Mouse (Mus musculus) limb, embryonic 12.5 days (tissue): ENCODE results near the gene AI597479. TPM values are rescaled to one million over a fixed set of nuclear protein-coding genes. Genes with fewer than 3 reads are reported as not detected.

Experiments
- ATAC-seq: fragments of 200-750 bp; cut with Nextera tagmentation; 2 replicates; pipeline ENCODE4 v1.8.0; 2017; ENCODE audit warnings: low read depth, moderate TSS enrichment; ENCODE audit not compliant: insufficient number of reproducible peaks, insufficient read depth, low FRiP score, low TSS enrichment
- H3K27ac ChIP-seq: fragments of 300-500 bp; sonication (generic); 2 replicates; pipeline ENCODE4 v1.5.1; 2016; ENCODE audit warnings: mild to moderate bottlenecking, moderate library complexity
- H3K27me3 ChIP-seq: fragments of 300-500 bp; sonication (generic); 2 replicates; pipeline ENCODE4 v1.6.1; 2016; ENCODE audit warnings: mild to moderate bottlenecking, moderate library complexity
- H3K36me3 ChIP-seq: fragments of 300-500 bp; sonication (generic); 2 replicates; pipeline ENCODE4 v1.6.1; 2016; ENCODE audit warnings: mild to moderate bottlenecking, moderate library complexity
- H3K4me1 ChIP-seq: fragments of 300-500 bp; sonication (generic); replicated peaks from 2 replicates; pipeline ENCODE4 v1.6.1; 2016
- H3K4me2 ChIP-seq: fragments of 300-500 bp; sonication (generic); 2 replicates; pipeline ENCODE4 v1.6.1; 2016; ENCODE audit warnings: mild to moderate bottlenecking, moderate library complexity
- H3K4me3 ChIP-seq: fragments of 300-500 bp; sonication (generic); replicated peaks from 2 replicates; pipeline ENCODE4 v1.5.1; 2016; ENCODE audit warnings: mild to moderate bottlenecking
- H3K9ac ChIP-seq: fragments of 300-500 bp; sonication (generic); replicated peaks from 2 replicates; pipeline ENCODE4 v1.6.1; 2016; ENCODE audit warnings: mild to moderate bottlenecking, moderate library complexity
- H3K9me3 ChIP-seq: fragments of 300-500 bp; sonication (generic); 2 replicates; pipeline ENCODE4 v1.6.1; 2016; ENCODE audit warnings: mild to moderate bottlenecking, moderate library complexity
- WGBS: fragments of 180-500 bp; shearing (Covaris S2); methylation state at CpG from one replicate; pipeline ENCODE4 v1.1.7; 2016; 5-methylcytosine and 5-hydroxymethylcytosine counted together
- polyA plus RNA-seq: library from polyadenylated mRNA; unstranded; fragments of >200 nt; fragmentation: Nextera tagmentation; extraction: Ambion mirVana; gene quantifications from 2 replicates; pipeline ENCODE4 v1.2.1, GENCODE M21; 2016

Gene AI597479
- polyA plus RNA-seq, 1 experiment from 2014 or later: 38.0 TPM

DNA sequence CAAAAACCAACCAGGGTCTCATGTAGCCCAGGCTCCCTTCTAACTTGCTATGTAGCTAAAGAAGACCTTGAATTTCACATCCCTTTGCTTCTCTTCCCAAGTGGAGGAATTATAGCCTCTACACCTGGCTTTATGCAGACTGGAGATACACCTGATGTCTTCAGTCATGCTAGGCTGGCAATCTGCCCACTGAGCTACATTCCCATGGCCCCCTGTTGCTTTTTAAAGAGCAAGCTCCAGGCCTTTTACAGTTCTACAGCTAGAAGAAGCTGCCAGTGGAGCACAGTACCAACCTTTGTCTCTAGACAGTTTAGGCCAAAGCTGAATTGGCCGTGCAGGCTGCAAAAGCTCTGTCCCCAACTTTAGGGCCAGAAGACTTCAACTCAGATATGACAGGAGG is 8.1 kb upstream of the AI597479 start:
- H3K4me1 ChIP-seq: peaks cover 12% of the 10 kb centered on the region
- H3K27ac ChIP-seq: no peak overlapping the region
- no peaks in the 10 kb centered on the region for H3K9me3 ChIP-seq
- H3K4me3 ChIP-seq: no peak overlapping the region
- H3K27me3 ChIP-seq: 0 out of 2 replicates have a peak, but pooled peaks cover 4% of the 10 kb centered on the region
- no peak for ATAC-seq
- no peak overlapping the region for H3K4me2 ChIP-seq
- WGBS: 83% methylated on average over 1 of the region's 1 CpGs
- no peak overlapping the region for H3K9ac ChIP-seq
- H3K36me3 ChIP-seq: peaks cover 7% of the 10 kb centered on the region; the same call in 1 of the 2 replicates

DNA sequence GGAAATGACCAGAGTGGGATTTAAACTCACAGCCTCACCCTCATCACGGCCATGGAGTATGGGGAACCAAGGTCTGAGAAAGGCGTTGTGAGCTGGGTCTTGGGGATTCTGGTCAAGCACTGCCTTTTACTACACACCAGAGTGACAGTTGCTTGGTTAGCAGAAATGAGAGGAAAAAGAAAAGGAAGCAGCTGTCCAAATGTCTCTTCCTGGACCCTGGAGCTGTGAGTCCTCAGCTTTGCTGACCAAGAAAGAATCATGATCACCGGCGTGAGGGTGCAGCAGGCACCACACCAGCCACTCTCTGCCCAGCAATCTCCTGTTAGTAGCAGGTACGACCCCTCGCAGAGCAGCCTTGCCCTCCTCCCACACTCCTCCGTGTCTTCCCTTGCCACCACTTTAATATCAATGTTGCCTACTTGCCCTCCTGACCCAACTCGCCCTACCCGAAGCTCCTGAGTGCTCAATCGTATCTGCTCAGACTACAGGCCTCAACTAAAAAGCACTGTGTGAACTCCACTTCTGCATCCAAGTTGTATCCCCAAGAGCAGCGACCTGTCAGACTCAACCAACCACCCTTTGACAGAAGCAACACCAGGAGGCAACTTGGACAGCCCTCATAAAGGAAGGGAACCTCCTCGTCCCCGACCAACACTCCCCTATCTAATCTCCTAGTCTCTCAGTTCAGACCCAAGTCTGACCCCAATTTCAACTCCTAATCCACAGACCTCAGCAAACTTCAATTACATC is 7.0 kb upstream of the AI597479 start:
- no peak; the same call in 1 of the 2 replicates for ATAC-seq
- H3K27me3 ChIP-seq: 0 out of 2 replicates have a peak, but pooled peaks cover 4% of the 10 kb centered on the region
- peaks cover 12% of the 10 kb centered on the region for H3K4me1 ChIP-seq
- no peaks in the 10 kb centered on the region for H3K9me3 ChIP-seq
- WGBS: 47% methylated on average over 13 of the region's 13 CpGs
- peaks cover 8% of the 10 kb centered on the region; the same call in 1 of the 2 replicates for H3K36me3 ChIP-seq
- peak overlapping the region; percentile 85 for H3K4me2 ChIP-seq
- 0 out of 2 replicates have a peak overlapping the region, but pooled peaks have one; percentile 29 for H3K27ac ChIP-seq
- peak overlapping the region; percentile 86 for H3K9ac ChIP-seq
- peak overlapping the region; percentile 75 for H3K4me3 ChIP-seq

DNA sequence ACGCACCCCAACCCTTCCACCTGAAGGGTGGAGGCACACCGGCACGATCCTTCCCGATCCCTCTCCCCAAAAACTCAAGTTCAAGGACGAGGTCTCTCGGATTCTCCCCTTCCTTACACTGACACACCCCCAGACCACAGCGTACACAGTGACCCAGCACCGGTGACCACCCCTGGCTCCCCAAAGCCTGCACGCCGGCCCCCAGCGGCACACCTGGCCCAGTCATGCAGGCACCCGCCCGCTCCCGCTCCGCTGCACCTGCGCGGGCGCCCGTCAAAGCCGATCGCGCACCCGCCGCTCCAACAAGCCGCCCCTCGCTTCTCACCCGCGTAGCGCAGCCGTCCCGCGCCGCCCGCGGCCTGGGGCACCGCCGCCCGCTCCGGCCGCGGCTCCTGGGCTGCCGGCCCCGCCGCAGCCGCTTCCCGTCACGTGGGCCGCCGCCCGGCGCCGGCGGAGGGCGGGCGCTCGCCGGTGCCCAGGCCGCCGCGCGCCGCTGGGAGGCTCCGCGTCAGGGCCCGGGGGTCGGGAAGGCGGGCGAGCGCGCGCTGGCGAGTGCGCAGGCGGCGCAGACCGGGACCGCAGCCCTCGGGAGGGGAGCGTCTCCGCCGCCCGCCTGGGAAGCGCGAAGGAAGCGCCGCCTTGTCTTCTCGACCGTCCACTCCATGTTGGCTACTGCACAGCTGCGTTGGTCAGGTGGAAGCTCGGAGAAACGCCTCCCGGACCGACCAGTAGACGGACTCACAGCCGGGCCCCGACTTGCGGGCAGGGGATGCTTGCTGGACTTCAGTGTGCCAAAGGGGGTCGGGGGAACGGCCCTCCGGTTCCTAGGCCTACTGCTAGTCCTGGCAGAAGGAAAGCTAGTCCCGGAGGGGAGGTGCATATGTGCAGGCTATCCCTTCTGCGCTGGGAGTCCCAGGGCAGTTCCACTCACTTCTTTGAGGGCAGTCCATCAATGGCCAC is 6.2 kb upstream of the AI597479 start:
- Histone ChIP-seq H3K4me3 (peak overlapping the region; percentile 75), H3K36me3 (peaks cover 8% of the 10 kb centered on the region; the same call in 1 of the 2 replicates), H3K27me3 (0 out of 2 replicates have a peak, but pooled peaks cover 4% of the 10 kb centered on the region), H3K9me3 (no peaks in the 10 kb centered on the region), H3K9ac (peak overlapping the region; percentile 86), H3K4me2 (peak overlapping the region; percentile 85), H3K4me1 (peaks cover 12% of the 10 kb centered on the region), H3K27ac (peak overlapping the region; percentile 66; the same call in 1 of the 2 replicates)
- under 1% methylated on average over 81 of the region's 102 CpGs for WGBS
- ATAC-seq: peak; percentile 72

DNA sequence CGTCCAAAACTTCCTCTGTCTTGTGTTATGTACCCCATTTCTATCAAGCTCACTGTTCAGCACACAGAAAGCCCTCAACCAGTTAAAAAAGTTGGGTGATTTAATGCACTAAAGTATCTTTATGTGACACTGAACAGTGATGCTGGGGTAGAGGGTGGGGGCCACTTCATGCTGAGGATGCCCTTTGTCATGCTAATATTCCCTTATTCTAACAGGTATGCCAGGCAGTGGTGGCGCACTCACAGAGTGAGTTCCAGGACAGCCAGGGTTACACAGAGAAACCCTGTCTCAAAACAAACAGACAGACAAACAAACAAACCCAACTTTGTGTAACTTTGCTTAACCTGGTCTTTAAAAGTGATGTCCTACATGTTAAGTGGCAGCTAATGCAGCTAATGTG is 4.3 kb upstream of the AI597479 start:
- Histone ChIP-seq H3K9ac (no peak overlapping the region), H3K36me3 (peaks cover 8% of the 10 kb centered on the region; the same call in 1 of the 2 replicates), H3K9me3 (no peaks in the 10 kb centered on the region), H3K4me1 (peaks cover 13% of the 10 kb centered on the region), H3K4me2 (no peak overlapping the region), H3K4me3 (no peak overlapping the region), H3K27ac (no peak overlapping the region), H3K27me3 (0 out of 2 replicates have a peak, but pooled peaks cover 4% of the 10 kb centered on the region)
- ATAC-seq: no peak
- WGBS: 89% methylated on average over 2 of the region's 2 CpGs

DNA sequence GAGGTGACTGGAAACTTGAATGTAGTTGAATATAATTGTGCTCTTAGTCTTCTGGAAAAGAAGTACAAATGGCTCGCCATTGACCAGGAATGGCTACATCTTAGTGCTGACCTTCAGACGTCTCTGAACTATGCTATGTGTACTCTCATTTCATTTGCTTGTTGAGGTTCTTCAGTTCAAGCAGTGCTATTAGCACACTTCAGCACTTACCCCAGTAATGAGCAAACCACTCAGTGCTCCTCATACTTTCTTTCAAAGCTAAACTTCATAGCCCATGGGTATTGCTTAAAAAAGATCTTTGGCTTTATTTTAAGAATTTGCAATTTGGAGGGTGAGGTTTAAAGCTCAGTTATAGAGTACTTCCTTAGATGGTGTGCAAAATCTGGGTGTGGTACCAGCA is 10.2 kb downstream of the AI597479 start:
- WGBS: 88% methylated on average over 2 of the region's 2 CpGs
- Histone ChIP-seq H3K9me3 (no peaks in the 10 kb centered on the region; the same call in 1 of the 2 replicates), H3K36me3 (peaks cover 84% of the 10 kb centered on the region)

DNA sequence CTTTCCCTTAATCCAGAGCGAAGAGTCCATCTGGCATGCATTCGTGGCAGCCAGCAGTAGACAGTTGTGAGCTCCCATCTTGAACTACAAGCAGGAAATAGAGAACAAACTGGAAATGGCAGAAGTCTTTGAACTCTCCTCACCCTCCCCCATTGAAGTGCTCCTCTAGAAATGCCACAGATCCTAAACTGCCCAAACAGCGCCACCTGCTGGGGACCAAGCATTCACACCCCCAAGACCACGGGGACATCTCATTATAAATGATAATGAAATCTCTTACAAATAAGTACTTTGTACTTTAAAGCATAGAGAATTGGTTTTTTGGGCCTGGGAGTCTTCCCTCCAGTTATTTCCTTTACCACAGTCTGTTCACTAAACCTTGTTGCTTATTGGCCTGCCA is 12.0 kb downstream of the AI597479 start:
- no peak overlapping the region for H3K27ac ChIP-seq
- 54% methylated on average over 4 of the region's 4 CpGs for WGBS
- no peaks in the 10 kb centered on the region for H3K4me1 ChIP-seq
- no peak overlapping the region for H3K4me2 ChIP-seq
- H3K36me3 ChIP-seq: peaks cover 92% of the 10 kb centered on the region
- ATAC-seq: no peak
- H3K4me3 ChIP-seq: no peak overlapping the region
- no peaks in the 10 kb centered on the region for H3K27me3 ChIP-seq
- no peaks in the 10 kb centered on the region for H3K9me3 ChIP-seq
- H3K9ac ChIP-seq: no peak overlapping the region

More for the DNA sequence above, 10.2 kb downstream of the AI597479 start:
- Histone ChIP-seq H3K4me1 (no peaks in the 10 kb centered on the region), H3K4me3 (no peak overlapping the region), H3K4me2 (no peak overlapping the region), H3K27ac (no peak overlapping the region), H3K9ac (no peak overlapping the region), H3K27me3 (no peaks in the 10 kb centered on the region)
- ATAC-seq: no peak

DNA sequence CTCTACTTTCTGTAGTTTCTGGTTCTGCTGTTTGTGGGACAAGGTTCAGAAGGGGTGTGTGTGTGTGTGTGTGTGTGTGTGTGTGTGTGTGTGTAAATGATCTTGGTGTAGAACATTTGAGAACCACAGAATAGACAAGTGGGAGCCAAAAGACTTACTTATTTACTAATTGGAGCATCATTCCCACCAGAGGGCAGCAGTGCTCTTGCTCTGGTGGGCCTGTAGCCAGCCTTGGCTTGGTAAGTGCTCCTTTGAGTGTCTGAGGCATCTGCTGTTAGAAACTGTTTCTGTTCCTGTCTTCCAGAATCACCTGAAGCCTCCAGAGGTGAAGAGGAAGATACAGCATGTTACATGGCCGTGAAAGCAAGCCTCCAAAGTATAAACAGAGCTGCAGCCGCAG is 14.4 kb downstream of the AI597479 start:
- H3K4me2 ChIP-seq: no peak overlapping the region
- H3K36me3 ChIP-seq: peaks cover 91% of the 10 kb centered on the region
- no peak overlapping the region for H3K9ac ChIP-seq
- 94% methylated on average over 2 of the region's 2 CpGs for WGBS
- no peak overlapping the region for H3K27ac ChIP-seq
- H3K4me3 ChIP-seq: no peak overlapping the region
- no peaks in the 10 kb centered on the region for H3K4me1 ChIP-seq
- no peaks in the 10 kb centered on the region for H3K9me3 ChIP-seq
- no peak for ATAC-seq
- no peaks in the 10 kb centered on the region for H3K27me3 ChIP-seq

DNA sequence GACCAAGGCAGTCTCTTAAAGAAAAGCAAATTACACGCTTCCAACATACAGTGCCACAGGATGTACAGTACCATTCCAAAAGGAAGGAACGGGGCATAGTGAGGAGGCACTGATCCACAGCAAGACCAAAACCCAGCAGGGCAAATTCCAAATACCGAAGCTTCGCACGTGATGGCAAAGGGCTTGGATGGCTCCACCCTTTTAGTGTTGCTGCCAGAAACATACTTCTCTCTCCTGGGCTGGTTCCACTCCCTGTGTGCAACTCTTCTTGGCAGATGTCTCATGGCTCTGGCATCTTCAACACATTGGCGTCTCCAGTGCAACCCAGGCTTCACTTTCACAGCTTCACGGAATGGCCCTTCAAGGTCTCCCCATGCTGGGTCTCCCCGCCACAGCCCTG is 18.9 kb downstream of the AI597479 start:
- no peak overlapping the region for H3K4me2 ChIP-seq
- 95% methylated on average over 8 of the region's 8 CpGs for WGBS

DNA sequence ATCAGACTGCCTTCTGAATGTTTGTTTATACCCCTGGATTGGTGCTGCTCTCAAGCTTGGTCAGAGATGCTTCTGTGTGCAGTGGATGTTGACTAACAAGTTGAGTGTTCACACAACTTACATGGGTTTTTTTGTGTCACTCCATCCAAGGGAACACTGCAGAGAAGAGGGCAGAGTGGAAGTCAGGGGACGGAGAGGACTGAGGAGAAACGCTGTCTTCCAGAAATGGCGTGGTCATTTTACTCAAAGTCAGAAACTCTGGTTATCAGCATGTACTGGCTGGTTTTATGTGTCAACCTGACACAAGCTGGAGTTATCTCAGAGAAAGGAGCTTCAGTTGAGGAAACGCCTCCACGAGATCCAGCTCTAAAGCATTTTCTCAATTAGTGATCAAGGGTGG is 22.4 kb downstream of the AI597479 start:
- Histone ChIP-seq H3K27me3 (no peaks in the 10 kb centered on the region), H3K27ac (no peak overlapping the region), H3K4me3 (no peak overlapping the region), H3K9me3 (no peaks in the 10 kb centered on the region), H3K4me2 (no peak overlapping the region), H3K9ac (no peak overlapping the region), H3K36me3 (peaks cover 45% of the 10 kb centered on the region), H3K4me1 (no peaks in the 10 kb centered on the region)
- no peak for ATAC-seq
- WGBS: 97% methylated on average over 5 of the region's 5 CpGs

More for the DNA sequence above, 18.9 kb downstream of the AI597479 start:
- Histone ChIP-seq H3K9me3 (no peaks in the 10 kb centered on the region), H3K27ac (no peak overlapping the region), H3K36me3 (peaks cover 70% of the 10 kb centered on the region), H3K4me3 (no peak overlapping the region), H3K4me1 (no peaks in the 10 kb centered on the region), H3K9ac (no peak overlapping the region), H3K27me3 (no peaks in the 10 kb centered on the region)
- no peak for ATAC-seq

DNA sequence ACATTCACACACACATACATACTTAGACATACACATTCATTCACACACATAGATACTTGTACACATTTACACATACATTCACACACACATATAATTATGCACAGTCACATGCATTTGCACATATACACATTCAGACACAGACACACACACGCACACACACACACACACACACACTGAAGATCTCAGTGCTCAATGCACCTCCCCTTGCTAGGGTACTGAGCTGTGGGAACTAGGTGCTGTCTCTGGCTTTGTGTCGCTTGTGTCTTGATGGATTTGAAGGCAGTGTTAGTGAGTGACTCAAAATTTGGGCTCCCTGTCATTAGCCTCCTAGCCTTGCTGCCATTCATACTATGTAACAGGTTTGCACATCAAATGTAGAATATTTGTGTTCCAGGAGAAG is 24.1 kb downstream of the AI597479 start:
- H3K9me3 ChIP-seq: no peaks in the 10 kb centered on the region
- peaks cover 37% of the 10 kb centered on the region for H3K36me3 ChIP-seq
- H3K4me1 ChIP-seq: no peaks in the 10 kb centered on the region
- no peak overlapping the region for H3K4me2 ChIP-seq
- no peaks in the 10 kb centered on the region for H3K27me3 ChIP-seq
- no peak overlapping the region for H3K9ac ChIP-seq
- H3K27ac ChIP-seq: no peak overlapping the region
- no peak overlapping the region for H3K4me3 ChIP-seq
- no peak for ATAC-seq
- WGBS: 83% methylated on average over 2 of the region's 2 CpGs

DNA sequence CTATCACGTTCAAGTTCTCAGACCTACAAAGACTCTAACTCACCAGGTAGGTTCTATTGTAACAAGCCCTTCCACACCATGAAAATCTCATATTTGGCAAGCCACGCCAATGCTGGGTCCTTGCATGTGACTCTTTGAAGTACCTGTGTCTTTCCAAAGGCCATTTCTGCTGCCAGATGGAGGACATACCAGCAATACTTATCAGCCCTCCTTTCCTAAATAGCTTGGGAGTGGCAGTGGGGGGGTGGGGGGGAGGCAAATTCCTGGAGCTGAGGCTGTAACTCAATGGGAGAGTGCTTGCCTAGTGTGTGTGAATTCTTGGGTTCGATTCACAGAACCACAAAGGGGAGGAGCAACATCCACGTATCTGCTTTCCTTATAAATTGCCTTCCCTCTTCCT is 26.2 kb downstream of the AI597479 start:
- H3K4me2 ChIP-seq: no peak overlapping the region
- no peaks in the 10 kb centered on the region for H3K4me1 ChIP-seq
- H3K36me3 ChIP-seq: peaks cover 32% of the 10 kb centered on the region
- no peaks in the 10 kb centered on the region for H3K27me3 ChIP-seq
- H3K4me3 ChIP-seq: no peak overlapping the region
- no peak for ATAC-seq
- no peak overlapping the region for H3K27ac ChIP-seq
- H3K9me3 ChIP-seq: no peaks in the 10 kb centered on the region
- no peak overlapping the region for H3K9ac ChIP-seq
- WGBS: 84% methylated on average over 4 of the region's 4 CpGs
